Mouse (Mus musculus): ENCODE data around the gene Stat2. TPM values are rescaled to one million over a fixed set of nuclear protein-coding genes. Genes with fewer than 3 reads are reported as not detected.

Stat2 gene
- 7.8 and 9.5 TPM in 2 replicates for polyA plus RNA-seq (2015; fragmentation: Nextera tagmentation; extraction: Ambion mirVana)

- no peaks in the 10 kb centered on the region for H3K9me3 ChIP-seq (replicated peaks; ENCODE audit: control insufficient read depth, low read length)
- peak; percentile 98 for ATAC-seq (ENCODE audit: low read depth)
- no peaks in the 10 kb centered on the region for H3K36me3 ChIP-seq (ENCODE audit: control insufficient read depth, insufficient read depth)
- H3K9ac ChIP-seq (ENCODE audit: low read depth, low read length): peak within 1 kb of the TSS; percentile 88
- WGBS (ENCODE audit: insufficient replicate concordance): 0% methylated on average over 43 of the region's 43 CpGs
- peaks cover 12% of the 10 kb centered on the region for H3K4me1 ChIP-seq (ENCODE audit: control insufficient read depth, low read depth, low read length)
- H3K4me2 ChIP-seq (ENCODE audit: low read depth, low read length): peak within 1 kb of the TSS; percentile 95
- H3K27ac ChIP-seq (ENCODE audit: low read length): peak within 1 kb of the TSS; percentile 76
- peak within 1 kb of the TSS; percentile 82 for H3K4me3 ChIP-seq (ENCODE audit: low read depth, low read length)
- no peaks in the 10 kb centered on the region for H3K27me3 ChIP-seq (ENCODE audit: control insufficient read depth, insufficient read depth, low read depth, low read length)
These were observed at the start of gene Stat2 for GRCm38 (mm10) chr10:128270287-128270841. TSS of gene Stat2 (plus strand) at chr10:128270559.

GRCm38 (mm10) chr10:128221533-128222286 is 48.6 kb upstream of the Stat2 start:
- no peaks in the 10 kb centered on the region for H3K9me3 ChIP-seq (replicated peaks; ENCODE audit: control insufficient read depth, low read length)
- H3K36me3 ChIP-seq (ENCODE audit: control insufficient read depth, insufficient read depth): no peaks in the 10 kb centered on the region
- H3K4me3 ChIP-seq (ENCODE audit: low read depth, low read length): no peak overlapping the region
- H3K27me3 ChIP-seq (ENCODE audit: control insufficient read depth, insufficient read depth, low read depth, low read length): no peaks in the 10 kb centered on the region
- H3K4me1 ChIP-seq (ENCODE audit: control insufficient read depth, low read depth, low read length): peaks cover 17% of the 10 kb centered on the region
- H3K27ac ChIP-seq (ENCODE audit: low read length): no peak overlapping the region
- WGBS (ENCODE audit: insufficient replicate concordance): 57% methylated on average over 16 of the region's 16 CpGs
- no peak for ATAC-seq (ENCODE audit: low read depth)
- no peak overlapping the region for H3K9ac ChIP-seq (ENCODE audit: low read depth, low read length)
- no peak overlapping the region for H3K4me2 ChIP-seq (ENCODE audit: low read depth, low read length)

- Histone ChIP-seq H3K9ac (ENCODE audit: low read depth, low read length) (no peak overlapping the region), H3K4me3 (ENCODE audit: low read depth, low read length) (no peak overlapping the region), H3K9me3 (replicated peaks; ENCODE audit: control insufficient read depth, low read length) (no peaks in the 10 kb centered on the region), H3K4me1 (ENCODE audit: control insufficient read depth, low read depth, low read length) (peaks cover 12% of the 10 kb centered on the region), H3K27me3 (ENCODE audit: control insufficient read depth, insufficient read depth, low read depth, low read length) (no peaks in the 10 kb centered on the region), H3K4me2 (ENCODE audit: low read depth, low read length) (no peak overlapping the region), H3K27ac (ENCODE audit: low read length) (no peak overlapping the region), H3K36me3 (ENCODE audit: control insufficient read depth, insufficient read depth) (no peaks in the 10 kb centered on the region)
- no peak for ATAC-seq (ENCODE audit: low read depth)
- WGBS (ENCODE audit: insufficient replicate concordance): 57% methylated on average over 5 of the region's 5 CpGs
These were observed 45.3 kb upstream of the Stat2 start for GRCm38 (mm10) chr10:128225064-128225463.

- Histone ChIP-seq H3K36me3 (ENCODE audit: control insufficient read depth, insufficient read depth) (no peaks in the 10 kb centered on the region), H3K27ac (ENCODE audit: low read length) (no peak within 1 kb of the TSS), H3K27me3 (ENCODE audit: control insufficient read depth, insufficient read depth, low read depth, low read length) (no peaks in the 10 kb centered on the region), H3K9ac (ENCODE audit: low read depth, low read length) (no peak within 1 kb of the TSS), H3K9me3 (replicated peaks; ENCODE audit: control insufficient read depth, low read length) (no peaks in the 10 kb centered on the region), H3K4me3 (ENCODE audit: low read depth, low read length) (no peak within 1 kb of the TSS), H3K4me1 (ENCODE audit: control insufficient read depth, low read depth, low read length) (peaks cover 16% of the 10 kb centered on the region), H3K4me2 (ENCODE audit: low read depth, low read length) (no peak within 1 kb of the TSS)
- 55% methylated on average over 4 of the region's 4 CpGs for WGBS (ENCODE audit: insufficient replicate concordance)
- no peak for ATAC-seq (ENCODE audit: low read depth)
These were observed 44.8 kb upstream of the Stat2 start, which contains the start of gene Mip for GRCm38 (mm10) chr10:128225538-128225937. TSS of gene Mip (plus strand) at chr10:128225838.

GRCm38 (mm10) chr10:128227592-128227991 is 42.8 kb upstream of the Stat2 start:
- Histone ChIP-seq H3K4me3 (ENCODE audit: low read depth, low read length) (no peak overlapping the region), H3K36me3 (ENCODE audit: control insufficient read depth, insufficient read depth) (no peaks in the 10 kb centered on the region), H3K9ac (ENCODE audit: low read depth, low read length) (no peak overlapping the region), H3K4me2 (ENCODE audit: low read depth, low read length) (no peak overlapping the region), H3K4me1 (ENCODE audit: control insufficient read depth, low read depth, low read length) (peaks cover 18% of the 10 kb centered on the region), H3K27me3 (ENCODE audit: control insufficient read depth, insufficient read depth, low read depth, low read length) (no peaks in the 10 kb centered on the region), H3K9me3 (replicated peaks; ENCODE audit: control insufficient read depth, low read length) (no peaks in the 10 kb centered on the region), H3K27ac (ENCODE audit: low read length) (no peak overlapping the region)
- no peak for ATAC-seq (ENCODE audit: low read depth)
- WGBS (ENCODE audit: insufficient replicate concordance): 71% methylated on average over 9 of the region's 9 CpGs

GRCm38 (mm10) chr10:128228009-128228408 is 42.4 kb upstream of the Stat2 start:
- no peak for ATAC-seq (ENCODE audit: low read depth)
- Histone ChIP-seq H3K9ac (ENCODE audit: low read depth, low read length) (no peak overlapping the region), H3K4me1 (ENCODE audit: control insufficient read depth, low read depth, low read length) (peaks cover 22% of the 10 kb centered on the region), H3K36me3 (ENCODE audit: control insufficient read depth, insufficient read depth) (no peaks in the 10 kb centered on the region), H3K4me2 (ENCODE audit: low read depth, low read length) (no peak overlapping the region), H3K27me3 (ENCODE audit: control insufficient read depth, insufficient read depth, low read depth, low read length) (no peaks in the 10 kb centered on the region), H3K27ac (ENCODE audit: low read length) (no peak overlapping the region), H3K9me3 (replicated peaks; ENCODE audit: control insufficient read depth, low read length) (no peaks in the 10 kb centered on the region), H3K4me3 (ENCODE audit: low read depth, low read length) (no peak overlapping the region)
- WGBS (ENCODE audit: insufficient replicate concordance): 74% methylated on average over 8 of the region's 8 CpGs

GRCm38 (mm10) chr10:128230582-128230981 is 39.8 kb upstream of the Stat2 start:
- no peaks in the 10 kb centered on the region for H3K9me3 ChIP-seq (replicated peaks; ENCODE audit: control insufficient read depth, low read length)
- WGBS (ENCODE audit: insufficient replicate concordance): 68% methylated on average over 12 of the region's 12 CpGs
- H3K36me3 ChIP-seq (ENCODE audit: control insufficient read depth, insufficient read depth): no peaks in the 10 kb centered on the region
- H3K9ac ChIP-seq (ENCODE audit: low read depth, low read length): peak overlapping the region; percentile 88
- peak overlapping the region; percentile 84 for H3K4me3 ChIP-seq (ENCODE audit: low read depth, low read length)
- peak overlapping the region; percentile 95 for H3K27ac ChIP-seq (ENCODE audit: low read length)
- H3K27me3 ChIP-seq (ENCODE audit: control insufficient read depth, insufficient read depth, low read depth, low read length): no peaks in the 10 kb centered on the region
- no peak for ATAC-seq (ENCODE audit: low read depth)
- peak overlapping the region; percentile 89 for H3K4me2 ChIP-seq (ENCODE audit: low read depth, low read length)
- H3K4me1 ChIP-seq (ENCODE audit: control insufficient read depth, low read depth, low read length): peaks cover 28% of the 10 kb centered on the region

- Histone ChIP-seq H3K36me3 (ENCODE audit: control insufficient read depth, insufficient read depth) (no peaks in the 10 kb centered on the region), H3K9ac (ENCODE audit: low read depth, low read length) (peak overlapping the region; percentile 88), H3K27ac (ENCODE audit: low read length) (peak overlapping the region; percentile 95), H3K4me1 (ENCODE audit: control insufficient read depth, low read depth, low read length) (peaks cover 31% of the 10 kb centered on the region), H3K4me3 (ENCODE audit: low read depth, low read length) (peak overlapping the region; percentile 84), H3K9me3 (replicated peaks; ENCODE audit: control insufficient read depth, low read length) (no peaks in the 10 kb centered on the region), H3K4me2 (ENCODE audit: low read depth, low read length) (peak overlapping the region; percentile 89), H3K27me3 (ENCODE audit: control insufficient read depth, insufficient read depth, low read depth, low read length) (no peaks in the 10 kb centered on the region)
- ATAC-seq (ENCODE audit: low read depth): no peak
- 5% methylated on average over 5 of the region's 5 CpGs for WGBS (ENCODE audit: insufficient replicate concordance)
These were observed 39.2 kb upstream of the Stat2 start for GRCm38 (mm10) chr10:128231146-128231545.

Measured in liver, embryonic 16.5 days (tissue).